Mouse (Mus musculus): ENCODE data around the gene Kpna2.
"Not testable (repeated sequence)": the region's sequence is repeated elsewhere in the genome, so short reads cannot be mapped to it uniquely, and the experiment has no call there.

The Kpna2 gene

DNA sequence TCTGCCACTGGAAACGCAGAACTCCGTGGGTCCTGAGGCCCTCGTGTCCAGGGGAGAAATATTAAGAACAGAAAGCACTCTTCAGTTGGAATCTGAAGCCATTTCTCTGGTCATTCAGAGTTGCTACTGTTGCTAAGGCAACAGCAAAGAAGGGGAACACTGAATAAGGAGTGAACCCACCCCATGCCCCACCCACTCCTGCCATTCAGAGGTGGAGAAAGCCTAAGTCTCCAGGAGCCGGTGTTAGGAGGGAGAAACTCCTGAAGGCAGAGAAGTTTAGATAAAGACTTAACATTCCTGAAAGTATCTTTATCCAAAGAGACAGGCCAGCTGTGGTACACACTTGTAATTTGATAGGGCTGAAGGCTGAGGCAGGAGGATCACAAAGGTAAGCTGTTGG, 20.0 kb upstream of the Kpna2 start:
- in situ Hi-C loops (cut with MboI, MseI), result no loop called here

GRCm38 (mm10) chr11:107018606-107019005, 19.3 kb upstream of the Kpna2 start:
- in situ Hi-C loops (cut with MboI, MseI), result no loop called here

GRCm38 (mm10) chr11:107017339-107017886, 18.1 kb upstream of the Kpna2 start:
- in situ Hi-C loops (cut with MboI, MseI), result no loop called here

DNA sequence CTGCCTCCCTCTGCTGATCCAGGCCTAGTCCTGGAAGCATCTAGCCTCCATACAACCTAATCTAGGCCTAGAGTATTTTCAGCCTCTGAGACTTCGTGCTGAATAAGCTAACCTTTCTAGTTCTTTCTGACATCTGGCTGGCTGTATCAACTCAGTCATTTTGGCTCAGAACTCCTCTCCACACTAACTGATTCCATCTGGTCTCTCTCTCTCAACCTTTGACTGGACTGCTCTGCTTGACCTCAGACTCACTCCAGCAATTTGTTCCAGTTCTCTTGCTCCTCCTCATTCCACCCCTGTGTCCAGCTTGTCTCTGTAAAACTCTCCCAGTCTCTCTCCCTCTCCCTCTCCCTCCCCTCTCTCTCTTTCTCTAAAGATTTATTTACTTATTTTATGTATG, 17.6 kb upstream of the Kpna2 start:
- in situ Hi-C loops (cut with MboI, MseI), result no loop called here

DNA sequence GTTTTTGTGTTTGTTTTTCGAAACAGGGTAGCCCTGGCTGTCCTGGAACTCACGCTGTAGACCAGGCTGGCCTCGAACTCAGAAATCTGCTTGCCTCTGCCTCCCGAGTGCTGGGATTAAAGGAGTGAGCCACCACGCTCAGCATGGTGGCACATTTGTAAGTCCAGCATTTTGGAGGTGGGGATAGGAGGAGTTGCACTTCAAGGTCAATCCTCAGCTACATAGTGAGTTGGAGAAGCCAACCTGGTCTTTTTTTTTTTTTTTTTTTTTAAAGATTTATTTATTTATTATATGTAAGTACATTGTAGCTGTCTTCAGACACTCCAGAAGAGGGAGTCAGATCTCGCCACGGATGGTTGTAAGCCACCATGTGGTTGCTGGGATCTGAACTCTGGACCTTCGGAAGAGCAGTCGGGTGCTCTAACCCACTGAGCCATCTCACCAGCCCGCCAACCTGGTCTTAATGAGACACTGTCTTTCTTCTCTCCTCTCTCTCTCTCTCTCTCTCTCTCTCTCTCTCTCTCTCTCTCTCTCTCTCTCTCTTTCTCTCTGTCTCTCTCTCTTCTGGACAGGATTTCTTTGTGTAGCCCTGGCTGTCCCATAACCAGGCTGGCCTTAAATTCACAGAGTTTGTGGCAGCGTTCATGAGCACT, 16.3 kb upstream of the Kpna2 start:
- in situ Hi-C loops (cut with MboI, MseI), result not testable (repeated sequence)

- in situ Hi-C loops (cut with MboI, MseI), result no loop called here
These were observed 15.4 kb upstream of the Kpna2 start for GRCm38 (mm10) chr11:107014597-107015309.

DNA sequence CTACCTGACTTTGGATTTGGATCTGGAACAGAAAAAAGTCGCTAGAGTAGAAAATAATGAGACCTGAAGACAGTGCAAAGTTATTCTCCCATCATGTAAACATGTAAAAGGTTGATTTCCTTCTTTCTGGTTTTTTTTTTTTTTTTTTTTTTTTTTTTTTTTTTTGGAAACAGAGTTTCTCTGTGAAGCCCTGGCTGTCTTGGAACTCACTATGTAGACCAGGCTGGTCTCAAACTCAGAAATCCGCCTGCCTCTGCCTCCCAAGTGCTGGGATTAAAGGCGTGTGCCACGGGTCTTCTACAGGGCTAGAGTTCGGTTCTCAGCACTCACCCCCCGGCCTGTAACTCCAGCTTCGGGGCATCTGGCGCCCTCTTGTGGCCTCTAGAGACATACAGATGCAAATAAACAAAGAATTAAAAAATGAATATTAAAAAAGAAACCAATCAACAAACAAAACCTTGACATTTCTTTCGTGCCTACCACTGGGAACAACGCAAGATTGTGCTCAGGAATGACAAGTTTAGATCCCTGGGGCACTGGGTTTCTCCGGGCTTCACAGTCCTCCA, 14.8 kb upstream of the Kpna2 start:
- in situ Hi-C loops (cut with MboI, MseI), result no loop called here

GRCm38 (mm10) chr11:107012324-107013017, 13.1 kb upstream of the Kpna2 start:
- in situ Hi-C loops (cut with MboI, MseI), result no loop called here

GRCm38 (mm10) chr11:107011669-107012323, 12.5 kb upstream of the Kpna2 start:
- in situ Hi-C loops (cut with MboI, MseI), result no loop called here

DNA sequence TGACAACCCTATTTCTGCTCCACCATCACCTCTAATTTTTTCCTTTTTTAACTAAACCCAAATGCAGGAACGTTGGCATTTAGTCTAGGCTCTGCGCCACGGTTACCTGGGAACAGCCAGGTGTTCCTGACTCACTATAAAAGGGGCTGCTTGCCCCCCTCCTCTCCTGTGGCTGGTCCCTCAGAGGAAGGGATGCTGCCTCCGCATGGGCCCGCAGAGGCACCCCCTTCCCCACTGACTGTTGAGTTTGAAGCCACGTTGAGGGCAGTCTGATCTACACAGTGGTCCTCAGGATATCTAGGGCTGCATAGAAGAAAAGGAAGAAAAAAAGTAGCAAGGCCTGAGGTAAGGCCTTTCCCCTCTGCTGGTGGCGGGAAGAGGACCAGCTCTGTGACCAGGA, 11.8 kb upstream of the Kpna2 start:
- in situ Hi-C loops (cut with MboI, MseI), result no loop called here

DNA sequence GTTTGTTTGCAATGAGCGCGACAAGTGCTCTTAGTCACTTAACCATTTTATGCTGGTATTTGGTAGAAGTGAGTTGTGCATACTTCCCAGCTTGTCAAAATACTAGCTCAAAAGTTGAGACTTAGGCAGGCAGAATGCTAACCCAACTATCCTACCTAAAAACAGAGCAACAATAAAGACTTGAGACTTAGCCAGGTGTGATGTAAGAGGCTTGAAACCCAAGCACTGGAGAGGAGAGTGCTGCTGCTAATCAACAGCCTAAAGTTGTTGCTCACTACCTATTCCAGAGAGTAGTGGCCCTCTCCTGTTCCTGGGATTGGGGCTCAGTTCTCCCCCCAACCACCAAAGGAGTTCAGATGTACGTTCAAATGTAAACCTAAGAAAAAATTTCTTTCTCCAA, 11.1 kb upstream of the Kpna2 start:
- in situ Hi-C loops (cut with MboI, MseI), result no loop called here

DNA sequence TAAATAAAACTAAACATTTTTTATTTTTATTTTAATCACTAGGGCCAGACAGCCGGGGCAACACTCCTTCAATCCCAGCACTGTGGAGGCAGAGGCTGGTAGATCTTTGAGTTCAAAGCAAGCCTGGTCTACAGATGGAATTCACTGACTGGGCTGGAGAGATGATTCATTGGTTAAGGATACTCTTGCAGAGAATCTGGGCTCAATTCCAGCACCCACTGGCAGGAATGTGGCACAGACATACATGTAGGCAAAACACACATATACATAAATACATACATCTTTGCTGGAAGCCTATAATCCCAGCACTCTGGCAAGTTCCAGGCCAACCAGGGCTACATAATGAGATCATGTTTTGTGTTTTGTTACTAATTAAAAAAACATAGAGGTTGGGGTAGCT, 6.2 kb upstream of the Kpna2 start:
- in situ Hi-C loops (cut with MboI, MseI), result no loop called here

GRCm38 (mm10) chr11:107001760-107002675, 2.7 kb upstream of the Kpna2 start:
- in situ Hi-C loops (cut with MboI, MseI), result no loop called here

GRCm38 (mm10) chr11:106999949-107000513, 690 bp upstream of the Kpna2 start:
- in situ Hi-C loops (cut with MboI, MseI), result no loop called here

- in situ Hi-C loops (cut with MboI, MseI), result no loop called here
These were observed 640 bp downstream of the Kpna2 start for GRCm38 (mm10) chr11:106998651-106999150.

DNA sequence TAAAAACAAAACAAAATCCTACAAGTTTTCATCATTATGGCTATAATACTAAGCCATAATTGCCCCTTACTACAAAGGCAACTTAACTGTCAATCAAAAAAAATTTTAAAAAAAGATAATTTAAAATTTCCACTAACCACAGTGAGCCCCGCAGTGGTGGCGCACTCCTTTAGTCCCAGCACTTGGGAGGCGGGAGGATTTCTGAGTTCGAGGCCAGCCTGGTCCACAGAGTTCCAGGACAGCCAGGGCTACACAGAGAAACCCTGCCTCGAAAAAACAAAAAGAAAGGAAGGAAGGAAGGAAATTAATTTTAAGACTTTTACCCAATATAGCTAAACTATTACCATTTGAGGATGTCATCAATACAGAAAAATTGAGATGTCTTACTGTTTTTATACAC, 1.4 kb downstream of the Kpna2 start:
- in situ Hi-C loops (cut with MboI, MseI), result no loop called here

GRCm38 (mm10) chr11:106996492-106996891, 2.8 kb downstream of the Kpna2 start:
- in situ Hi-C loops (cut with MboI, MseI), result not testable (repeated sequence)

DNA sequence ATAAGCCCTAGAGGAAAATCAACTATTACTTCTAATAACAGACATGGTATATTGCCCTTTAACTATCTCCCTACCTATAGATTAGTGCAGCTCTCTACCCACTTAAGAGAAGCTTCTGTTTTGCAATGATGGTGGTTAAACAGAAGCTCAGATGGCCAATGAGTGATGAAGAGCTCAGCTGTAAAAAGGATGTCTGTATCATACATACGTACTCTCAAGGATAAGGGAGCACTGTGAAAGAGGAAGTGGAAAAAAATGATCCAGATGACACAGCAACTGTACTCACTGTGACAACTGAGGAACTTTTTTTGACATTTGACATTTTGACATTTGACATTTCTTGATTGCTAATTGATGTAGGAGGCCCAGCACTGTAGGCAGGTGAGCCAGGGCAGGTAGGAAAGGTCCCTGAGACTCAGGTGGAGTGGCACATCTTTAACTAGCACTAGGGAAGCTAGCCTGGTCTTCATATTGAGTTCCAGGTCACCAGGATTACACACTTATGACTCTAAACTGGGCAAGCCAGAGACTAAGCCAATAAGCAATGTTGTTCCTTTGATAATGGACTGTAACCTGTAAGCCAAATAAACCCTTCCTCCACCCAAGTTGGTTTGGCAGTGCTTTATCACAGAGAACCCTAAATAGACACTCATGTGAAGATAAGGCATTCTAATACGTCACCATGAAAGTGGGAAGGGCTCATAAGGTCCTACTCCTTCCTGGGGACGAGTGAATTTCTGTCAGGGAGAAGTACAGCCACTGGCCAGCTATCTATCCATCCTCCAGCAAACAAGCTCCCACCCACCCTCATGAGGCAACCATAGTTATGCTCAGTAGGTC, 4.9 kb downstream of the Kpna2 start:
- in situ Hi-C loops (cut with MboI, MseI), result no loop called here

DNA sequence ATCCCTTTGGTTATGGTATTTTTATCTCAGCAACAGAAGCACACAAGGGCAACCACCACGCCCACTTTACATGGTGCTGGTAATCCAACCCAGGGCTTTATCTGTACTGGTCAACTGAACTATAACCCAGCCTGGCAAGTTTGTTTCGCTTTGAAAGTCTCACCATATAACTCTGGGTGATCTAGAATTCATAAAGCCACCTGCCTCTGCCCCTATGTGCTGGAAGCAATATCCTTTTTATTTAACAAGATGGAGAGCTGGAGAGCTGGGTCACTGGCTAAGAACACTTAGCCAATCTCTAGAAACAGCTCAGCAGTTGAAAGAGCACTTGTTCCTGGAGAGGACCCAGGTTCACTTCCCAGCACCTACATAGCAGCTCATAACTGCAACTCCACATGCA, 12.0 kb downstream of the Kpna2 start:
- in situ Hi-C loops (cut with MboI, MseI), result no loop called here

Measured in T-helper 17 cell (primary cell).